Mouse (Mus musculus) inflammation-experienced regulatory T-cells, adult 16 weeks (primary cell): ENCODE results near the gene Slc22a30. TPM values are rescaled to one million over a fixed set of nuclear protein-coding genes. Genes with fewer than 3 reads are reported as not detected.

ENCODE experiments used
- polyA plus RNA-seq: library from polyadenylated mRNA; unstranded; fragments of 100-300 nt; shearing (Covaris generic); gene quantifications from one replicate; pipeline ENCODE4 v1.2.1, GENCODE M21; 2017

Slc22a30 gene
- polyA plus RNA-seq, result not detected

GRCm38 (mm10) chr19:8405011-8405410 lies at the start of gene Slc22a30:
Gene Slc22a30 (minus strand): TSS chr19:8405111.

Other genes with a start within 250 kb of the Slc22a30 start
- gene Slc22a29, start 186.2 kb downstream of the Slc22a30 start, polyA plus RNA-seq, result not detected
- gene Slc22a8, start 186.1 kb upstream of the Slc22a30 start, polyA plus RNA-seq, result not detected
- not detected for gene Slc22a6, start 212.9 kb upstream of the Slc22a30 start, polyA plus RNA-seq